Mouse (Mus musculus) intestine, embryonic 14.5 days (tissue): ENCODE data around the gene Slc12a4. TPM values are rescaled to one million over a fixed set of nuclear protein-coding genes. Genes with fewer than 3 reads are reported as not detected.
A peak's percentile ranks its signal among the peaks of the same experiment; 100 is the strongest.
"Not testable (repeated sequence)": the region's sequence is repeated elsewhere in the genome, so short reads cannot be mapped to it uniquely, and the experiment has no call there.

Source experiments
- ATAC-seq: fragments of 200-750 bp; cut with Nextera tagmentation; replicated peaks from 2 replicates; pipeline ENCODE4 v1.8.0; 2017; ENCODE audit warnings: low read depth, moderate number of reproducible peaks, moderate TSS enrichment, moderate library complexity; ENCODE audit not compliant: low FRiP score, low TSS enrichment
- DNase-seq: peaks from one replicate; pipeline ENCODE4 v3.0.0-alpha.2; 2018; ENCODE audit warnings: low spot score
- H3K27ac ChIP-seq: fragments of 300-500 bp; sonication (generic); 2 replicates; pipeline ENCODE4 v1.5.1; 2014; ENCODE audit warnings: low read depth, mild to moderate bottlenecking, control low read depth
- H3K27me3 ChIP-seq: fragments of 300-500 bp; sonication (generic); replicated peaks from 2 replicates; pipeline ENCODE4 v1.6.1; 2014; ENCODE audit warnings: low read length, control low read depth; ENCODE audit not compliant: control insufficient read depth, insufficient read depth
- H3K36me3 ChIP-seq: fragments of 300-500 bp; sonication (generic); 2 replicates; pipeline ENCODE4 v1.6.1; 2014; ENCODE audit warnings: low read length, control low read depth; ENCODE audit not compliant: control insufficient read depth, insufficient read depth
- H3K4me1 ChIP-seq: fragments of 300-500 bp; sonication (generic); replicated peaks from 2 replicates; pipeline ENCODE4 v1.6.1; 2014; ENCODE audit warnings: low read length, control low read depth, mixed read lengths; ENCODE audit not compliant: control insufficient read depth, insufficient read depth
- H3K4me2 ChIP-seq: fragments of 300-500 bp; sonication (generic); 2 replicates; pipeline ENCODE4 v1.6.1; 2014; ENCODE audit warnings: low read length
- H3K4me3 ChIP-seq: fragments of 300-500 bp; sonication (generic); 2 replicates; pipeline ENCODE4 v1.5.1; 2014; ENCODE audit warnings: low read depth, low read length, control low read depth, mixed read lengths
- H3K9ac ChIP-seq: fragments of 300-500 bp; sonication (generic); 2 replicates; pipeline ENCODE4 v1.6.1; 2014; ENCODE audit warnings: mild to moderate bottlenecking, low read length
- H3K9me3 ChIP-seq: fragments of 300-500 bp; sonication (generic); 2 replicates; pipeline ENCODE4 v1.6.1; 2016; ENCODE audit warnings: low read length, control low read depth; ENCODE audit not compliant: control insufficient read depth
- WGBS: fragments of 180-500 bp; shearing (Covaris S2); extraction: QIAGEN DNeasy Blood & Tissue Kit; methylation state at CpG from one replicate; pipeline ENCODE4 v1.1.7; 2014; 5-methylcytosine and 5-hydroxymethylcytosine counted together
- polyA plus RNA-seq: library from polyadenylated mRNA; unstranded; fragments of >200 nt; fragmentation: Nextera tagmentation; extraction: Ambion mirVana; gene quantifications from 2 replicates; pipeline ENCODE4 v1.2.1, GENCODE M21; 2014

Gene Slc12a4
- 27.8 and 28.6 TPM in 2 replicates for polyA plus RNA-seq

DNA sequence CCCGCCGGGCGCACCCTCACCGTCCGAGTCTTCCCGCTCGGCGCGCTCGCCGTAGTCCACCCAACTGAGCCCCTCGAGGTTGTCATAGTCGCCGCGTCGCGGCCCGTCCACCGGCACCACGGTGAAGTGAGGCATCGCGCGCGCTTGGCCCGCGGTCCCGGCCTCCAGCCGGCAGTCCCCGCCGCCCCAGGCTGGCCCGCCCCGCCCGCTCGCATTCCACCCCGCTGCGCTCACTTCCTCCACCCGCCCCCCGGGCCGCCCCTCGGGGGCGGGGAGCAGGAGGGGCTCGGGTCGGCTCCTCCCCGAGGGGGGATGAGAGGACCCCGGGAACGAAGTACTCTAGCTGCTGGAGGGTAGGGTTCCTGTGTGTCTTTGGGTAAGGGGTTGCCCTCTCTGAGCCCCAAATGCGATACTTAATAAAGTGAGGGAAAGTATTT lies at the start of gene Slc12a4:
Gene Slc12a4, minus strand, starts transcription at position 193 of the 437 bp plus-strand sequence.
- under 1% methylated on average over 47 of the region's 47 CpGs for WGBS
- H3K27ac ChIP-seq, result peak within 1 kb of the TSS; percentile 92
- no peaks in the 10 kb centered on the region for H3K27me3 ChIP-seq

DNA sequence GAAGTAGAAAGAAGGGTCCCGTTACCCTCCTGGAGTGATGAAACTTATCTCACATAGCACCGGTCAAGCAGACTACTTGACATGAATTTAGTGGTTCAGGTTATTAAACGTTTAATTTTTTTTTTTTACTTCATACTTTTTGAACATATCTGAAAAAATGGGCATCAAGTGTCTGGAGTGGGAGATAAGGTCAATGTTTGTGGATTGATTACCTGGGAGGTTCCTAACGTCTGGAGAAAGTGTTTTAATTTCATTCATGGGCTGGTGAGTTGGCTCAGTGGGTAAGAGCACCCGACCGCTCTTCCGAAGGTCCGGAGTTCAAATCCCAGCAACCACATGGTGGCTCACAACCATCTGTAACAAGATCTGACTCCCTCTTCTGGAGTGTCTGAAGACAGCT lies 46.3 kb upstream of the Slc12a4 start:
- H3K36me3 ChIP-seq, H3K9me3 ChIP-seq, H3K27me3 ChIP-seq, ATAC-seq, DNase-seq, H3K4me1 ChIP-seq, H3K27ac ChIP-seq, H3K9ac ChIP-seq: not testable (repeated sequence)
- peak overlapping the region; percentile 97; the same call in 1 of the 2 replicates for H3K4me3 ChIP-seq
- 80% methylated on average over 8 of the region's 8 CpGs for WGBS
- H3K4me2 ChIP-seq, result peak overlapping the region; percentile 85

More for the DNA sequence above, at the start of gene Slc12a4:
- Histone ChIP-seq H3K9ac (peak within 1 kb of the TSS; percentile 91), H3K4me2 (peak within 1 kb of the TSS; percentile 66), H3K36me3 (no peaks in the 10 kb centered on the region), H3K9me3 (no peaks in the 10 kb centered on the region), H3K4me3 (peak within 1 kb of the TSS; percentile 78), H3K4me1 (peaks cover 18% of the 10 kb centered on the region)
- DNase-seq, result peak; percentile 90
- peak; percentile 94 for ATAC-seq

DNA sequence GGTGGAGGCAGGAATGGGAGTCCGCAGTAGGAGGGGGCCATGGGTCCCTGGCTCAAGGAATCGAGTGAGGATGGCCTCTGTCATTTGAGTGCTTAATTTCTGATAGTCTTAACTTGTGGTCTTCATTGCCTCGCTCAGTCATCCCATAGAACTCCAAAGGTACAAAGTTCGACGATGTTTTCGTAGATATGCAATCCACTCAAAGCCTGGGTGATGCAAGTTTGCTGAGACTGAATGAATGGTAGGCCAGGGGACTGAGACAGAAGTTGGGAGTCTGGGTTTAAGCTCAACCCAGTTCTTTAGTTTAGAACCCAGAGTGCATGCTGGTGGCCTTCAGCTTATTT lies 45.7 kb upstream of the Slc12a4 start, which contains the start of gene Ddx28:
Gene Ddx28, minus strand, starts transcription at position 240 of the 344 bp plus-strand sequence.
- H3K4me3 ChIP-seq, result peak within 1 kb of the TSS; percentile 97
- WGBS, result 2% methylated on average over 6 of the region's 6 CpGs
- peaks cover 9% of the 10 kb centered on the region; the same call in 1 of the 2 replicates for H3K36me3 ChIP-seq
- H3K27ac ChIP-seq, result peak within 1 kb of the TSS; percentile 57
- peak within 1 kb of the TSS; percentile 88 for H3K9ac ChIP-seq
- ATAC-seq, result no peak
- H3K4me2 ChIP-seq, result peak within 1 kb of the TSS; percentile 85
- DNase-seq, result no peak
- H3K9me3 ChIP-seq, result no peaks in the 10 kb centered on the region
- peaks cover 8% of the 10 kb centered on the region for H3K4me1 ChIP-seq
- no peaks in the 10 kb centered on the region for H3K27me3 ChIP-seq

DNA sequence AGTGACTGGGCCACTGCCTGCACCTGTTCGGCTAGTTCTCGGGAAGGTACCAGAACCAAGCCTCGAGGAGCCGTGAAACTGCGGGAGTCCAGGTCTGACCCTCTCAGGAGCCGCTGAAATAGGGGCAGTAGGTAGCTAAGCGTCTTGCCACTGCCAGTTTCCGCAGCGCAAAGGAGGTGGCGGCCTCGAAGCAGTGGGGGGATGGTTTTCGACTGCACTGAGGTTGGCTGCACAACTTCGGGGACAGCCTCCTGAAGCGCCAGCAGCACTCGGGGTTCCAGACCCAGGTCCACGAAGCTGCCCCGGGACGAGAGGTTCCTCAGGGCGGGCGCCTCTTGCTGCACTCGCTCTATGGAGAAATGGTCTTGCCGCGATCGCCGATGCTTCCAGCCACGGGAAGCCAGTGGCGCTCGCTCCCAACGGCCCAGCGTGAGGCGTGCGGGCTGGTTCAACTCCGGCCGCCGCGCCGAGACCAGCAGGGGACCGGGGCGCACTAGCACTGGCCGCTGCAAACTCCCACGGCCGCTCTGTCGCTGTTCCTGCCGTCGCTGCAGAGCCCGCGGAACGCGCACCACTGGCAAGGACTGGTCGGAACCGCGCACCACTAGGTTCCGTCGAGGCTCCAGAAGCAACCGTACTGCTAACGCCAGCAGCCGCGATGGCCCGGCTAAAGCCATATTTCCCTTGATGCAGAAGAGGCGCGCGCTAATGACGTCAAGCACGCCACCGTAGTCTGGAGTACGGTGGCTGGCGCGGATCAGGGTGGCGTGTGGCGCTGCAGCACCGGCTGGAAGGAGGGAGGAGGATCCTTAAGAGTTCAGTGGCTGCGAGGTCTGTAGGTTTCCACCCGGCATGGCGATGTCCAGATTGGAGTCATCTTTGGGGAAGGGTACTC lies 45.1 kb upstream of the Slc12a4 start:
- peaks cover 6% of the 10 kb centered on the region; the same call in 1 of the 2 replicates for H3K36me3 ChIP-seq
- peak; percentile 96 for DNase-seq
- ATAC-seq, result peak; percentile 97
- H3K9ac ChIP-seq, result peak overlapping the region; percentile 88
- H3K4me2 ChIP-seq, result peak overlapping the region; percentile 85
- peak overlapping the region; percentile 57 for H3K27ac ChIP-seq
- no peaks in the 10 kb centered on the region for H3K9me3 ChIP-seq
- H3K27me3 ChIP-seq, result no peaks in the 10 kb centered on the region
- peak overlapping the region; percentile 97 for H3K4me3 ChIP-seq
- WGBS, result 1% methylated on average over 74 of the region's 74 CpGs
- H3K4me1 ChIP-seq, result peaks cover 8% of the 10 kb centered on the region

DNA sequence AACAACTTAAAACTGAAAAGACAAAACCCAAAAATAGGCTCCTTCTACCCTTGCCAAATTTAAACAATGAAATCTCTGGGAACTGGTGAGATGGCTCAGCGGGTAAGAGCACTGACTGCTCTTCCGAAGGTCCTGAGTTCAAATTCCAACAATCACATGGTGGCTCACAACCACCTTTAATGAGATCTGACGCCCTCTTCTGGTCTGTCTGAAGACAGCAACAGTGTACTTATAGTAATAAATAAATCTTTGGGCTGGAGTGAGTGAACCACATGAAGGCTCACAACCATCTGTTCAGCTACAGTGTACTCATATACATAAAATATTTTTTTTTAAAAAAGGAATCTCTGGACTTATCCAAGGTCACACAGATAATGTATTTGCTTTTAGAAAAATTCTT lies 42.0 kb upstream of the Slc12a4 start:
- H3K4me3 ChIP-seq, H3K4me1 ChIP-seq, DNase-seq, H3K36me3 ChIP-seq, H3K4me2 ChIP-seq, H3K27ac ChIP-seq, H3K27me3 ChIP-seq, H3K9me3 ChIP-seq, H3K9ac ChIP-seq, ATAC-seq: not testable (repeated sequence)
- 62% methylated on average over 3 of the region's 3 CpGs for WGBS

DNA sequence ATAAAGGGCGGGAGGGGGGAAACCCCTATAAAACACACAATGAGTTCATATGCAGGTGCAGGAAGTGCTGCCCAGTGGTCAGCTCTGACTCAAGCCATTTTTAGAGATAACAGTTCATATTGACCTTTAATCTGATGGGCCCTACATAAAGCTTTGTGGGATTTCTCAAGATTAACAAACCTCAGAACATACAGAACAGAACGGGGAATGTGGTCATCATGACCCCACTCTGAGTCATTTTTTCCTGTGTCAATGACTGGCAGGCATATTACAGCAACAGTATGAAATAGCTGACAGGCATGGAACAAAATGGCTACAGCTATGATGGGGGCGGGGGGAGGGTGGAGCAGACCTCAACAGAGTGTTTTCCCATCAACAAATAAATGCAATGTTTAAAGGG lies 41.2 kb upstream of the Slc12a4 start:
- H3K27me3 ChIP-seq, result no peaks in the 10 kb centered on the region
- peaks cover 8% of the 10 kb centered on the region for H3K4me1 ChIP-seq
- H3K4me3 ChIP-seq, result no peak overlapping the region
- H3K9me3 ChIP-seq, result no peaks in the 10 kb centered on the region
- H3K9ac ChIP-seq, result no peak overlapping the region
- H3K4me2 ChIP-seq, result no peak overlapping the region
- WGBS, result 72% methylated on average over 3 of the region's 3 CpGs
- DNase-seq (no peak), ATAC-seq (no peak)
- no peak overlapping the region for H3K27ac ChIP-seq
- 0 out of 2 replicates have a peak, but pooled peaks cover 2% of the 10 kb centered on the region for H3K36me3 ChIP-seq

DNA sequence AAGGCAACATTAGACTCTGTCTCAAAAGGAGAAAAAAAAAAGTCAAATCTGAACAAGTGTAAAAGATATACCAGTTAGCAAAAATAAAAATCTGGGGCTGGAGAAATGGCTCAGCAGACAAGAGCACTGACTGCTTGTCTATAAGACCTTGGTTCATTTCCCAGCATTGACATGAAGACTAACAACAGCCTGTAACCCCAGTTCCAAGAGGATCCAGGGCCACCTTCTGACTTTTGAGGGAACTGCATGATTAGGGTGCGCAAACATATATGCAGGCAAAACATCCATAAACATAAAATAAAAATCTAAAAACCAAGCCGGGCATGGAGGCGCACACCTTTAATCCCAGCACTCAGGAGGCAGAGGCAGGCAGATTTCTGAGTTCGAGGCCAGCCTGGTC lies 40.5 kb upstream of the Slc12a4 start:
- Histone ChIP-seq H3K4me3 (no peak overlapping the region), H3K36me3 (0 out of 2 replicates have a peak, but pooled peaks cover 2% of the 10 kb centered on the region), H3K9ac (no peak overlapping the region), H3K9me3 (no peaks in the 10 kb centered on the region), H3K4me2 (no peak overlapping the region), H3K4me1 (peaks cover 8% of the 10 kb centered on the region), H3K27me3 (no peaks in the 10 kb centered on the region), H3K27ac (no peak overlapping the region)
- WGBS, result 88% methylated on average over 4 of the region's 4 CpGs
- ATAC-seq, result no peak
- DNase-seq, result no peak

DNA sequence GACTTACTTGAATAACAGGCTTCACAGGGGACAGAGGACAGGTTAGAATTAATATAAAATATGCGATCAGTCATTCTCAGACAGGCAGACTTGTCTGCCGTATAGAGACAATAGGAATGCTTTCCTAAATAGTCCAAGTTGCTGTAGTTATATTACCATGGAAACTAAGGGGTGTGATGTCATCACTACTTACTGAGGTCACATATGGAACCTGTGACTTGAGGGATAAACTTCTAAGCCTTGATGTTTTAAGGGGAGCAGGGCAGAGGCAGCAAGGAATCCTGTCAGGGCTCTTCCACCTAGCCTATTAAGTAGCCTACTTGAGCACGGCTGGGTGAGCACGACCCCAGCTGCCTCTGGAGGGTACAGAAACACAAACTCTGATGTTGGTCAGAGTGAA lies 40.0 kb upstream of the Slc12a4 start, which contains the start of gene Dpep2nb:
Gene Dpep2nb, minus strand, starts transcription at position 101 of the 400 bp plus-strand sequence.
- ATAC-seq (no peak), DNase-seq (no peak)
- Histone ChIP-seq H3K27ac (no peak within 1 kb of the TSS), H3K36me3 (0 out of 2 replicates have a peak, but pooled peaks cover 2% of the 10 kb centered on the region), H3K27me3 (no peaks in the 10 kb centered on the region), H3K4me3 (no peak within 1 kb of the TSS), H3K4me1 (peaks cover 8% of the 10 kb centered on the region), H3K9ac (no peak within 1 kb of the TSS), H3K9me3 (no peaks in the 10 kb centered on the region), H3K4me2 (no peak within 1 kb of the TSS)
- WGBS, result 76% methylated on average over 4 of the region's 4 CpGs
